Mouse (Mus musculus): ENCODE measurements at regions not wholly inside any gene's neighbourhood (a gene's known extent, or its start where the extent isn't known, plus 50 kb on each side); places are given as distances from the start of the nearest gene placed in this dataset.

DNA sequence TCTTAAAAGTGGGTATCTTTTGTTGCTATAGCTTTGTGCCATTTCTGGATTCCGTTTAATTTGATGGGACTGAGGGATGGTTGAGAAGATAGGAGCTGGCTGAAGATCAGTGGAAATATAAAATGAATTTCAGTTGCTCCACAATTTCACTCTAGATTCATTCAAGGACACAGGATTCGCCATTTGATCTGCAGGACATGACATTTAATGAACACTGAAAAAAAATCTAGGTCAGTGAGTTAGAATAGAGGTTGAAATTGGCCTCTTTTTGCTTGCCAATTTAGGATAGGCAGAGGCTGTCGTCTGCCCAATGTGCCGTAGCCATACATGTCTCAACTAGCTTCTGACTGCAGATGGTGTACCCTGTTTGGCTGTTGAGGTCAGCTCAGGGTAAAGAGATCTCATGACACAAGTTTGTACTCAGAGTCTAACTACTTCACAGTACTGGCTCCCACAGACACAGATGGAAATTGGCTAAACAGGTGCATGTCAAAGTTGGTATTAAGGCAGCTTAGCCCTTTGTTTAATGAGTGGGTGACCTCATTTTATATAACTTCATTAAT, 449.5 kb upstream of the Tle4 start:
- Histone ChIP-seq H3K27me3 (ENCODE audit: control insufficient read depth, insufficient read depth, low read length) (no peaks in the 10 kb centered on the region), H3K4me1 (replicated peaks; ENCODE audit: control insufficient read depth, insufficient read depth, low read length) (no peaks in the 10 kb centered on the region; the same call in 1 of the 2 replicates), H3K4me2 (ENCODE audit: low read depth, low read length, severe bottlenecking) (no peak overlapping the region), H3K27ac (ENCODE audit: low read depth, low read length) (no peak overlapping the region), H3K4me3 (ENCODE audit: low read depth, low read length) (no peak overlapping the region), H3K9ac (ENCODE audit: low read length) (no peak overlapping the region), H3K9me3 (ENCODE audit: control insufficient read depth, low read length) (no peaks in the 10 kb centered on the region), H3K36me3 (ENCODE audit: control insufficient read depth, insufficient read depth, low read length) (no peaks in the 10 kb centered on the region)
- WGBS: 75% methylated on average over 4 of the region's 4 CpGs
- no peak for DNase-seq (ENCODE audit: low spot score)
- ATAC-seq (replicated peaks; ENCODE audit: low FRiP score): no peak

GRCm38 (mm10) chr19:15035554-15035953, 437.7 kb upstream of the Tle4 start:
- H3K27ac ChIP-seq (ENCODE audit: low read depth, low read length): no peak overlapping the region
- H3K4me2 ChIP-seq (ENCODE audit: low read depth, low read length, severe bottlenecking): no peak overlapping the region
- 11% methylated on average over 3 of the region's 3 CpGs for WGBS
- H3K4me1 ChIP-seq (replicated peaks; ENCODE audit: control insufficient read depth, insufficient read depth, low read length): peaks cover 6% of the 10 kb centered on the region; the same call in 1 of the 2 replicates
- H3K36me3 ChIP-seq (ENCODE audit: control insufficient read depth, insufficient read depth, low read length): no peaks in the 10 kb centered on the region
- peaks cover 4% of the 10 kb centered on the region; the same call in 1 of the 2 replicates for H3K27me3 ChIP-seq (ENCODE audit: control insufficient read depth, insufficient read depth, low read length)
- DNase-seq (ENCODE audit: low spot score) (peak; percentile 85), ATAC-seq (replicated peaks; ENCODE audit: low FRiP score) (no peak; the same call in 1 of the 2 replicates)
- no peak overlapping the region for H3K4me3 ChIP-seq (ENCODE audit: low read depth, low read length)
- no peak overlapping the region for H3K9ac ChIP-seq (ENCODE audit: low read length)
- no peaks in the 10 kb centered on the region for H3K9me3 ChIP-seq (ENCODE audit: control insufficient read depth, low read length)

DNA sequence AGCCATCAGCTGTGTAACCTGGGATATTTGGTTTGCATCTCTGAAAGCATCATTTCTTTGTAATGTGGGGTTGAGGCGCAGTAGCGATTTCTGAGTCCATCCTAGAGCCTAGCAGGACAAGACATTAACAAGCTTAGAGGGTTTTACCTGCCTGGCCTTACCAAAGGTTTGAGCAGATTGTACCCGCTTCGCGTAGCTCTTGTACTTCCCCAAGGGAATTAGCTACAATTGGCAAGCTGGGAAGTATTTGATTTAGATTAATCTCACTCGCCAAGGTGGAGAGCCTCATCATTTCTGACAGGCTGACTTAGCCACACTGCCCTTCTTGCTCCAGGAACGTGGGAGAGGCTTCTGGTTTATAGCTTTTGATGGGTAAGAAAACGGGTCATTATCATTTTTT, 436.1 kb upstream of the Tle4 start:
- H3K27me3 ChIP-seq (ENCODE audit: control insufficient read depth, insufficient read depth, low read length): peaks cover 4% of the 10 kb centered on the region; the same call in 1 of the 2 replicates
- 68% methylated on average over 8 of the region's 8 CpGs for WGBS
- ATAC-seq (replicated peaks; ENCODE audit: low FRiP score): no peak

DNA sequence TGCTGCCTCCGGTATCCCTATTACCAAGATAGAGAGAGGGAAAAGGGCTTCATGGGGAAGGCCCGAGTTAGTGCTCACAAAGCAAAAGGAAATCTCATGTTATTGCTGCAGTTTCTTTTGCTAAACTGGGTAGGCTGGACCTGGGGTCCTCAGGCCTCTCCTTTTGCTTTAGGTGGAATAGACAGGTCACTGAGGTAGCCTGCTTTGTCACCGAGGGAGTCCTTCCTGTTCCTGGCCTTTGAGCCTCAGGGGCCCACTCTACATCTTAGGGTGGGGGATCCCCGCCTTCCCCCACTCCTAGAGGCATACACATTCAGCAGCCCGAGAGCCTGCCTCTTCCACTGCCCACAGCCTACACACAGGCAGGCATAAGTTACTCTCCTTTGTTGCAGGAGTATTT, 435.5 kb upstream of the Tle4 start:
- Histone ChIP-seq H3K27ac (ENCODE audit: low read depth, low read length) (no peak overlapping the region), H3K4me3 (ENCODE audit: low read depth, low read length) (no peak overlapping the region), H3K27me3 (ENCODE audit: control insufficient read depth, insufficient read depth, low read length) (peaks cover 4% of the 10 kb centered on the region; the same call in 1 of the 2 replicates), H3K9me3 (ENCODE audit: control insufficient read depth, low read length) (no peaks in the 10 kb centered on the region), H3K9ac (ENCODE audit: low read length) (no peak overlapping the region), H3K4me2 (ENCODE audit: low read depth, low read length, severe bottlenecking) (no peak overlapping the region), H3K36me3 (ENCODE audit: control insufficient read depth, insufficient read depth, low read length) (no peaks in the 10 kb centered on the region), H3K4me1 (replicated peaks; ENCODE audit: control insufficient read depth, insufficient read depth, low read length) (peaks cover 6% of the 10 kb centered on the region; the same call in 1 of the 2 replicates)
- DNase-seq (ENCODE audit: low spot score) (no peak), ATAC-seq (replicated peaks; ENCODE audit: low FRiP score) (no peak)
- 68% methylated on average over 5 of the region's 5 CpGs for WGBS

More for the DNA sequence above, 436.1 kb upstream of the Tle4 start:
- Histone ChIP-seq H3K9ac (ENCODE audit: low read length) (no peak overlapping the region), H3K4me1 (replicated peaks; ENCODE audit: control insufficient read depth, insufficient read depth, low read length) (peaks cover 6% of the 10 kb centered on the region; the same call in 1 of the 2 replicates), H3K4me3 (ENCODE audit: low read depth, low read length) (no peak overlapping the region), H3K27ac (ENCODE audit: low read depth, low read length) (no peak overlapping the region), H3K4me2 (ENCODE audit: low read depth, low read length, severe bottlenecking) (no peak overlapping the region), H3K9me3 (ENCODE audit: control insufficient read depth, low read length) (no peaks in the 10 kb centered on the region), H3K36me3 (ENCODE audit: control insufficient read depth, insufficient read depth, low read length) (no peaks in the 10 kb centered on the region)
- no peak for DNase-seq (ENCODE audit: low spot score)

GRCm38 (mm10) chr19:15032297-15032947, 434.6 kb upstream of the Tle4 start:
- no peak for ATAC-seq (replicated peaks; ENCODE audit: low FRiP score)
- Histone ChIP-seq H3K9me3 (ENCODE audit: control insufficient read depth, low read length) (no peaks in the 10 kb centered on the region), H3K9ac (ENCODE audit: low read length) (no peak overlapping the region), H3K27me3 (ENCODE audit: control insufficient read depth, insufficient read depth, low read length) (peaks cover 4% of the 10 kb centered on the region; the same call in 1 of the 2 replicates), H3K4me1 (replicated peaks; ENCODE audit: control insufficient read depth, insufficient read depth, low read length) (peaks cover 6% of the 10 kb centered on the region; the same call in 1 of the 2 replicates), H3K36me3 (ENCODE audit: control insufficient read depth, insufficient read depth, low read length) (no peaks in the 10 kb centered on the region), H3K4me3 (ENCODE audit: low read depth, low read length) (no peak overlapping the region), H3K27ac (ENCODE audit: low read depth, low read length) (no peak overlapping the region), H3K4me2 (ENCODE audit: low read depth, low read length, severe bottlenecking) (no peak overlapping the region)
- DNase-seq (ENCODE audit: low spot score): no peak
- 86% methylated on average over 9 of the region's 9 CpGs for WGBS

- H3K4me2 ChIP-seq (ENCODE audit: low read depth, low read length, severe bottlenecking): no peak overlapping the region
- no peaks in the 10 kb centered on the region for H3K36me3 ChIP-seq (ENCODE audit: control insufficient read depth, insufficient read depth, low read length)
- H3K9me3 ChIP-seq (ENCODE audit: control insufficient read depth, low read length): no peaks in the 10 kb centered on the region
- no peak overlapping the region for H3K4me3 ChIP-seq (ENCODE audit: low read depth, low read length)
- ATAC-seq (replicated peaks; ENCODE audit: low FRiP score): no peak
- DNase-seq (ENCODE audit: low spot score): no peak
- H3K27ac ChIP-seq (ENCODE audit: low read depth, low read length): no peak overlapping the region
- no peak overlapping the region for H3K9ac ChIP-seq (ENCODE audit: low read length)
- H3K27me3 ChIP-seq (ENCODE audit: control insufficient read depth, insufficient read depth, low read length): peaks cover 2% of the 10 kb centered on the region; the same call in 1 of the 2 replicates
- H3K4me1 ChIP-seq (replicated peaks; ENCODE audit: control insufficient read depth, insufficient read depth, low read length): peaks cover 6% of the 10 kb centered on the region; the same call in 1 of the 2 replicates
These were observed 433.6 kb upstream of the Tle4 start for GRCm38 (mm10) chr19:15031483-15031882.

DNA sequence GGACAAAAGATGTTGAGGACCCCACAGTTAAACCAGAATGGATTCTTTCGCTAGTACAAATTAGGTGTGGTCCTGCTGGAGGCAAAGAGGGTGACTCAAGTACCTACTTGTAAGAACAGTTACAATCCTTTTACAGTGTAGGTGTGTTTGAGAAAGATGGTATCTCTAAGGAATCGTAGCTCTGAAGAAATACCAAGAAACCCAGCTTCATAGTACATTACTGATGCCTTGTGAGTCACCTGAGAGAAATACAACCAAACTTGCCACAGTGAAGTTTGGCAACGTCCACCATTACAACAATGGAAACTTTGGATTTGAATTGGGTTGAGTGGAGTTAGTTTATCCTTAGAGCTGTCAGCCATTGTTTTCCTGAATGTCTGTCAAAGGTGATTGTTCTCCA, 405.7 kb upstream of the Tle4 start:
- Histone ChIP-seq H3K4me3 (ENCODE audit: low read depth, low read length) (no peak overlapping the region), H3K27ac (ENCODE audit: low read depth, low read length) (no peak overlapping the region), H3K4me1 (replicated peaks; ENCODE audit: control insufficient read depth, insufficient read depth, low read length) (no peaks in the 10 kb centered on the region), H3K9ac (ENCODE audit: low read length) (no peak overlapping the region), H3K9me3 (ENCODE audit: control insufficient read depth, low read length) (no peaks in the 10 kb centered on the region), H3K36me3 (ENCODE audit: control insufficient read depth, insufficient read depth, low read length) (no peaks in the 10 kb centered on the region), H3K27me3 (ENCODE audit: control insufficient read depth, insufficient read depth, low read length) (no peaks in the 10 kb centered on the region), H3K4me2 (ENCODE audit: low read depth, low read length, severe bottlenecking) (no peak overlapping the region)
- ATAC-seq (replicated peaks; ENCODE audit: low FRiP score) (no peak), DNase-seq (ENCODE audit: low spot score) (no peak)
- 72% methylated on average over 3 of the region's 3 CpGs for WGBS

GRCm38 (mm10) chr19:14993344-14993743, 395.5 kb upstream of the Tle4 start:
- Histone ChIP-seq H3K36me3 (ENCODE audit: control insufficient read depth, insufficient read depth, low read length) (no peaks in the 10 kb centered on the region), H3K4me3 (ENCODE audit: low read depth, low read length) (no peak overlapping the region), H3K27me3 (ENCODE audit: control insufficient read depth, insufficient read depth, low read length) (no peaks in the 10 kb centered on the region), H3K9ac (ENCODE audit: low read length) (no peak overlapping the region), H3K27ac (ENCODE audit: low read depth, low read length) (no peak overlapping the region), H3K4me1 (replicated peaks; ENCODE audit: control insufficient read depth, insufficient read depth, low read length) (no peaks in the 10 kb centered on the region), H3K9me3 (ENCODE audit: control insufficient read depth, low read length) (no peaks in the 10 kb centered on the region), H3K4me2 (ENCODE audit: low read depth, low read length, severe bottlenecking) (no peak overlapping the region)
- WGBS: 92% methylated on average over 2 of the region's 2 CpGs
- ATAC-seq (replicated peaks; ENCODE audit: low FRiP score) (no peak), DNase-seq (ENCODE audit: low spot score) (no peak)

- no peaks in the 10 kb centered on the region for H3K27me3 ChIP-seq (ENCODE audit: control insufficient read depth, insufficient read depth, low read length)
- H3K4me1 ChIP-seq (replicated peaks; ENCODE audit: control insufficient read depth, insufficient read depth, low read length): no peaks in the 10 kb centered on the region
- no peak overlapping the region for H3K27ac ChIP-seq (ENCODE audit: low read depth, low read length)
- no peak overlapping the region for H3K9ac ChIP-seq (ENCODE audit: low read length)
- no peaks in the 10 kb centered on the region for H3K36me3 ChIP-seq (ENCODE audit: control insufficient read depth, insufficient read depth, low read length)
- no peak for DNase-seq (ENCODE audit: low spot score)
- no peaks in the 10 kb centered on the region for H3K9me3 ChIP-seq (ENCODE audit: control insufficient read depth, low read length)
- H3K4me2 ChIP-seq (ENCODE audit: low read depth, low read length, severe bottlenecking): no peak overlapping the region
- H3K4me3 ChIP-seq (ENCODE audit: low read depth, low read length): no peak overlapping the region
- no peak for ATAC-seq (replicated peaks; ENCODE audit: low FRiP score)
- 7% methylated on average over 1 of the region's 1 CpGs for WGBS
These were observed 372.3 kb upstream of the Tle4 start for GRCm38 (mm10) chr19:14970161-14970560.

Data from forebrain, embryonic 11.5 days (tissue).